Mouse (Mus musculus): Measurements from ENCODE around the gene N4bp1. TPM values are rescaled to one million over a fixed set of nuclear protein-coding genes. Genes with fewer than 3 reads are reported as not detected.

N4bp1 gene
- polyA plus RNA-seq, 1 experiment from 2014 or later, result 11.3 TPM

DNA sequence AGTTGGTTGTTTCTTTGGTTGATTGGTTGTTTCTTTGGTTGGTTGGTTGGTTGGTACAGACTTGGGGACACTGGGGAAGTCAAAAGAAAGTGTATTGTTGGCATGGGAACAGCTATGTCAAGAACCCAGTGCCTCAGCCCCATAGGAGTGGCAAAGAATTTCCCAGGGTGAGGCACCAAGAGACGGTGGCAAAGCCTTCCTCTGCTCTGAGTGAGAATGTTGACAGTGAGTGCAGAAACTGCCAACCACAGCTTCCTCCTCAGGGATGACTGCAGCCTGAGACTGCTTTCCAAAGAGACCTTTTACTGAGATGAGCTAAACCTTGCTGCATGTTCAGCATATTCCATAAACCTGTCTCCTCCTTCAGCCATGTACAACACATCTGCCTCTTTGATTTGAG, 6.5 kb upstream of the N4bp1 start:
- H3K9me3 ChIP-seq (ENCODE audit: control insufficient read depth, low read length), result no peaks in the 10 kb centered on the region
- H3K4me2 ChIP-seq (ENCODE audit: low read depth, low read length, severe bottlenecking), result no peak overlapping the region
- no peak overlapping the region for H3K9ac ChIP-seq (ENCODE audit: low read length)
- H3K36me3 ChIP-seq (ENCODE audit: control insufficient read depth, insufficient read depth, low read length), result no peaks in the 10 kb centered on the region
- no peak overlapping the region for H3K27ac ChIP-seq (ENCODE audit: low read depth, low read length)
- 88% methylated on average over 1 of the region's 1 CpGs for WGBS
- no peak for DNase-seq (ENCODE audit: low spot score)
- no peak for ATAC-seq (replicated peaks; ENCODE audit: low FRiP score)
- H3K27me3 ChIP-seq (ENCODE audit: control insufficient read depth, insufficient read depth, low read length), result no peaks in the 10 kb centered on the region
- no peaks in the 10 kb centered on the region for H3K4me1 ChIP-seq (replicated peaks; ENCODE audit: control insufficient read depth, insufficient read depth, low read length)
- no peak overlapping the region for H3K4me3 ChIP-seq (ENCODE audit: low read depth, low read length)

DNA sequence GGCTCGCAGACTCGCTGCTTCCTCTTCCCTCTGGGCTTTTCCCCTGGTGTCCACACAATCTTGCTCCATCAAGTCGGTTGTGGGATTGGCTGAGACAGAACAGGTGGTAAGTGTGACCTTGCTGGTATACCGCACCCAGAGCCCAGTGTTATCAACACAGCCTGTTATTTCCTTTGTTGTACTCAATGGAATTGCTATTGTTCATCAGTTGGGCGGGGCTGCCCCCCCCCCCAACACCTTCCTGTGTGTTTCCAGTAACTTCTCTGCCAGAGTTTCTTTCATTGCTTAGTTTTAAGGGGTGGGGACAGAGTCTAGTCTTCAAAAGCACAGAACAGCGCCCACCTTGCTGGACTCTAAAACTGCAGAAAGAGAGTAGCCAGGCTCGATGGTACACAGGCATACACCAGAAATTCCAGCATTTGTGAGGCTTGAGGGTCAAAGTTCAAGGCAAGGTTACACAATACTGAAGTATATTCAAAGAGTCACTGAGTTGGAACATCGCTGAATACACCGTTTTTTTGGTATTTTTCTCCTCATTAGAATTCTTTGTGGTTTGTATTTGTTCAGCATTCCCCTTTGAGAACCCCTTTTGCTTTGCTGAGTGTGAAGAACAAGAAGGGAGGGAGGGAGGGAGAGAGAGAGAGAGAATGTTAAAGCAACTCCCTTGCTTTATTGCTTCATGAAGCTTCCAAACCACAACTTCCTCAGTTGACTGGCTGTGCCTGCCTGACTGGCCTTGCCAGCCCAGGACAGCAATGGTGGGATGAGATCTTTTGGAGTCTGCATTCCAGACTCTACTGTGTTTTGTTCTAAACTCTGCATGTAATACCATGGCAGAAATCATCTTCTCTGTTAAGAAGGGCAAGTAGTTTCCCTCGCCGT, 3.2 kb upstream of the N4bp1 start:
- WGBS, result 75% methylated on average over 11 of the region's 11 CpGs
- H3K27ac ChIP-seq (ENCODE audit: low read depth, low read length), result no peak overlapping the region

DNA sequence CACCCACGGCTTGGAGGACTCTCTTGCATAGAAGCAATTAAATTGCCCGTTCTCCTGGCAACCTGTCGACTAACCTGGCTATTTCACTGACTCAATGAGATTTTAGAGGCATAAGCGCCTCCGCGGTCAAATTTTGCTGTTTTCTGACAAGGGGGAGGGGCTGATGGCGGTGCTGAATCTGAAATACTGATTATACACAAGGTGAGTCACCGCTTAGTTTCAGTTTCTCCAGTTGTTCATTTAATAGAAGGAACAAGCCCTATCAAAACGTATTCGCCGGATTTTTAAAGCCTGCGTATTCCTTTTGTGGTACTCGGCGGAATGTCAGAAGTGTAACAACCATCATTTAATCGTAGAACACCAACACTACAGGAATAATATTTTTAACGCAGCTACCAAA, 991 bp downstream of the N4bp1 start:
- peak overlapping the region; percentile 96 for H3K4me3 ChIP-seq (ENCODE audit: low read depth, low read length)
- 1% methylated on average over 16 of the region's 16 CpGs for WGBS
- no peaks in the 10 kb centered on the region for H3K27me3 ChIP-seq (ENCODE audit: control insufficient read depth, insufficient read depth, low read length)
- H3K4me1 ChIP-seq (replicated peaks; ENCODE audit: control insufficient read depth, insufficient read depth, low read length), result peaks cover 8% of the 10 kb centered on the region
- DNase-seq (ENCODE audit: low spot score) (no peak), ATAC-seq (replicated peaks; ENCODE audit: low FRiP score) (no peak)
- peak overlapping the region; percentile 89 for H3K4me2 ChIP-seq (ENCODE audit: low read depth, low read length, severe bottlenecking)
- no peak overlapping the region; the same call in 1 of the 2 replicates for H3K27ac ChIP-seq (ENCODE audit: low read depth, low read length)
- peak overlapping the region; percentile 95 for H3K9ac ChIP-seq (ENCODE audit: low read length)
- H3K36me3 ChIP-seq (ENCODE audit: control insufficient read depth, insufficient read depth, low read length), result no peaks in the 10 kb centered on the region
- H3K9me3 ChIP-seq (ENCODE audit: control insufficient read depth, low read length), result no peaks in the 10 kb centered on the region

More for the DNA sequence above, 3.2 kb upstream of the N4bp1 start:
- Histone ChIP-seq H3K9me3 (ENCODE audit: control insufficient read depth, low read length) (no peaks in the 10 kb centered on the region), H3K4me1 (replicated peaks; ENCODE audit: control insufficient read depth, insufficient read depth, low read length) (peaks cover 4% of the 10 kb centered on the region), H3K27me3 (ENCODE audit: control insufficient read depth, insufficient read depth, low read length) (no peaks in the 10 kb centered on the region), H3K9ac (ENCODE audit: low read length) (no peak overlapping the region), H3K36me3 (ENCODE audit: control insufficient read depth, insufficient read depth, low read length) (no peaks in the 10 kb centered on the region), H3K4me3 (ENCODE audit: low read depth, low read length) (no peak overlapping the region), H3K4me2 (ENCODE audit: low read depth, low read length, severe bottlenecking) (no peak overlapping the region)
- DNase-seq (ENCODE audit: low spot score) (no peak), ATAC-seq (replicated peaks; ENCODE audit: low FRiP score) (no peak)

DNA sequence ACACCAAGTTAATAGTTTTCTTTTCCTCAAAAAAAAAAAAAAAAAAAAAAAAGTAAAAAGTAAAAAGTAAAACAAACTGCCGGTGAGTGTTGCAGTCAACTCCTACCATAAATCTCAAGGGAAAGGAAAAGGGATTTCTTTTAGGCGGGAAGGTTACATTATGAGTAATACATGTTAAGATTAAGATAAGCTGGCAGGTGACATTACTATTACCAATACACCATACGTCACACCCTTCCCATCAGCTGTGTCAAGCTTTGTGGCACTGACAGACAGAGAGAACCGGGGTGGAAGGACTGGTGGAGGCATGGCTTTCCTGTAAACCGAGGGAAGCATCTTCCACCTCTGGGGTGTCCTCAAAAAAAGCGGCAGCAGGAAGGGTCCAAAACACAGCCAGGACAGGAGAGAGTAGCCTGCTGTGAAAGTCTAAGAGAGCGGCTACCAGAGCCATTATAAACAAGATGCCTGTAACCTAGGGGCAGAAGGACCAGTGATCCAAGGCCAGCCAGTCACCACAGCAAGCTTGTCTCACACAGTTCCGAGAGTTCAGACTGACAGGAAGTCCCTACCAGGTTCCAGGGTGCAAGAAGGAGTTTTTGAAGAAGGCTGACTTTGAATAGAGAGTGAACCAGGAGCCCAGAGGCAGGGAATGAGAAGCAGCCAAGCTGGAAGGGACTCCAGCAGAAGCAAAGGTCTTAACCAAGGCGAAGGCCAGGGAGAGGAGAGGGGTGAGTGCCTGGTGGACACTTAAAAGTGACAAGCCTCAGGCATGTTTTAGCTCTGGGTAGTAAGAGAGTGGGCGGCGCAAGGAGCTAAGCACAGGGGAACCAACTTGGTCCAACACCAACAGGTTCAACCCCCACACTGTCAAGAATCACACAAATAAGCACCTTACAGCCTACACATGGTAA, 2.2 kb downstream of the N4bp1 start:
- Histone ChIP-seq H3K9ac (ENCODE audit: low read length) (peak overlapping the region; percentile 20; the same call in 1 of the 2 replicates), H3K9me3 (ENCODE audit: control insufficient read depth, low read length) (no peaks in the 10 kb centered on the region), H3K4me3 (ENCODE audit: low read depth, low read length) (no peak overlapping the region), H3K4me1 (replicated peaks; ENCODE audit: control insufficient read depth, insufficient read depth, low read length) (peaks cover 8% of the 10 kb centered on the region), H3K4me2 (ENCODE audit: low read depth, low read length, severe bottlenecking) (peak overlapping the region; percentile 89), H3K36me3 (ENCODE audit: control insufficient read depth, insufficient read depth, low read length) (no peaks in the 10 kb centered on the region), H3K27me3 (ENCODE audit: control insufficient read depth, insufficient read depth, low read length) (no peaks in the 10 kb centered on the region), H3K27ac (ENCODE audit: low read depth, low read length) (no peak overlapping the region)
- WGBS, result 83% methylated on average over 11 of the region's 11 CpGs
- DNase-seq (ENCODE audit: low spot score) (no peak), ATAC-seq (replicated peaks; ENCODE audit: low FRiP score) (no peak)

DNA sequence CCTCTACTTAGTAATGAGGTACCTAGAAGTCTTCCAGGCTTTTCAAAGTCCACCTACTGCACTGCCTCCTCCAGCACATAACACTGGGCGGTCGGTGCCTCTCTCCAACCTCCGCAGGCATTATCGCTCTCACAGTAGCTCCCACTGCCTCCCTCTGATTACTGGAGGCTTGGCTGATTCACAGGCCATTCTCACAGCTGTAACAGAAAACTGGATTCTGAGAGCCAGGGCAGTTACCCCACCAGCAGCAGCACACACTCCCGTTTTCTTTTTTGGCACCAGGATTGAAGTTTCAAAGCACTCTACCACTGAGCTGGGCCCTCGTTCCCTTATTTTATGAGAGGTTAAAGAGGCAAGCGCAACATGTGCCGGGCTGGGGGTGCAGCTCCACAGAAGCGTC, 3.1 kb downstream of the N4bp1 start:
- no peak overlapping the region for H3K4me3 ChIP-seq (ENCODE audit: low read depth, low read length)
- H3K36me3 ChIP-seq (ENCODE audit: control insufficient read depth, insufficient read depth, low read length), result no peaks in the 10 kb centered on the region
- no peak for ATAC-seq (replicated peaks; ENCODE audit: low FRiP score)
- no peak overlapping the region for H3K27ac ChIP-seq (ENCODE audit: low read depth, low read length)
- no peaks in the 10 kb centered on the region for H3K27me3 ChIP-seq (ENCODE audit: control insufficient read depth, insufficient read depth, low read length)
- peaks cover 8% of the 10 kb centered on the region for H3K4me1 ChIP-seq (replicated peaks; ENCODE audit: control insufficient read depth, insufficient read depth, low read length)
- H3K9ac ChIP-seq (ENCODE audit: low read length), result no peak overlapping the region
- no peak for DNase-seq (ENCODE audit: low spot score)
- no peak overlapping the region for H3K4me2 ChIP-seq (ENCODE audit: low read depth, low read length, severe bottlenecking)
- H3K9me3 ChIP-seq (ENCODE audit: control insufficient read depth, low read length), result no peaks in the 10 kb centered on the region
- WGBS, result 91% methylated on average over 9 of the region's 9 CpGs

DNA sequence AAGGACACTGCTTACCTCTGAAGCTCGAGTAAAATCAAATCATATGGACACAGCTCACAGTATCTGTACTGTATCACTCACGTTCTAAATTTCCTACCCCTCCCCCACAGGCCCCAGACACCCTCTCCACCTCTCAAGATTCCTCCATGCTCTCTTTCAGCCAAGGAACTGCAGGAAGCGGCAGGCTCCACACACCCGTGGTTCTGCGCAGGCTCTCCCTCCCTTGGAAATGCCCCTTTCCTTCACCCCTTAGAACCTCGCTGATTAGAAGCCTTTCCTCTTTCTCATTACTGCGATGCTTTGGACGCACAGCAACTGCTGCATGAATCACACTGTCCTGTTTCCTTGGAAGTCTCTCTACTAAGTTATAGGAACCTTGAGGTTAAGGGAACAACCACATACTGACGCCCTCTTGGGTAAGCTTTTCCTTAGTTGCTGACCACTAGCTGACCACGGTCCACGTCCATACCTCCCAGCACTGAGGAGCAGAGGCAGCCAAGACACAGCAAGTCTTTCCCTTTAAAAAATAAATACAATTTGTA, 3.9 kb downstream of the N4bp1 start:
- H3K4me3 ChIP-seq (ENCODE audit: low read depth, low read length), result no peak overlapping the region
- H3K36me3 ChIP-seq (ENCODE audit: control insufficient read depth, insufficient read depth, low read length), result no peaks in the 10 kb centered on the region
- DNase-seq (ENCODE audit: low spot score) (no peak), ATAC-seq (replicated peaks; ENCODE audit: low FRiP score) (no peak)
- H3K4me2 ChIP-seq (ENCODE audit: low read depth, low read length, severe bottlenecking), result no peak overlapping the region
- H3K27ac ChIP-seq (ENCODE audit: low read depth, low read length), result no peak overlapping the region
- no peaks in the 10 kb centered on the region for H3K27me3 ChIP-seq (ENCODE audit: control insufficient read depth, insufficient read depth, low read length)
- no peak overlapping the region for H3K9ac ChIP-seq (ENCODE audit: low read length)
- H3K9me3 ChIP-seq (ENCODE audit: control insufficient read depth, low read length), result no peaks in the 10 kb centered on the region
- peaks cover 8% of the 10 kb centered on the region for H3K4me1 ChIP-seq (replicated peaks; ENCODE audit: control insufficient read depth, insufficient read depth, low read length)
- 88% methylated on average over 11 of the region's 11 CpGs for WGBS

DNA sequence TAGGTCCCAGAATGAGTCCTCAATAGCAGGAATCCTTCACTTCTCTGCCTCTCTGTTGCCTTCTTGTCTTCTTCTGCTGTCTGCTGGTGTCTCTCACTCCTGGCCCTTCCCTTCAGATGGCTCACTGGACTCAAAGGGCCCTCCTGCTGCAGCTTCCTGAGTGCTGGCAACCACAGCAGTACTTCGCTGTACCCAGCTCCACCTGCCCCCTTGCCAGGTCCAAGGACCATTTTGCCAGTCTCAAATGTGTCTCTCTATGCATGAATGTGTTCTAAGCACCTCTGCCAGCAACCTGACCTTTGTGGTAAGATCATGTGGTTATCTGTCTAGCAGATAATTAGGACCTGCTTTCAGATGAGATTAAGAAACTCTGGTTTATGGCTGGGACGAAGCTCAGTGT, 8.2 kb downstream of the N4bp1 start:
- H3K9me3 ChIP-seq (ENCODE audit: control insufficient read depth, low read length), result no peaks in the 10 kb centered on the region
- no peak overlapping the region for H3K4me2 ChIP-seq (ENCODE audit: low read depth, low read length, severe bottlenecking)
- ATAC-seq (replicated peaks; ENCODE audit: low FRiP score) (no peak), DNase-seq (ENCODE audit: low spot score) (no peak)
- no peaks in the 10 kb centered on the region for H3K4me1 ChIP-seq (replicated peaks; ENCODE audit: control insufficient read depth, insufficient read depth, low read length)
- H3K27ac ChIP-seq (ENCODE audit: low read depth, low read length), result no peak overlapping the region
- H3K27me3 ChIP-seq (ENCODE audit: control insufficient read depth, insufficient read depth, low read length), result no peaks in the 10 kb centered on the region
- H3K9ac ChIP-seq (ENCODE audit: low read length), result no peak overlapping the region
- WGBS, result 92% methylated on average over 2 of the region's 2 CpGs
- H3K36me3 ChIP-seq (ENCODE audit: control insufficient read depth, insufficient read depth, low read length), result no peaks in the 10 kb centered on the region
- H3K4me3 ChIP-seq (ENCODE audit: low read depth, low read length), result no peak overlapping the region

DNA sequence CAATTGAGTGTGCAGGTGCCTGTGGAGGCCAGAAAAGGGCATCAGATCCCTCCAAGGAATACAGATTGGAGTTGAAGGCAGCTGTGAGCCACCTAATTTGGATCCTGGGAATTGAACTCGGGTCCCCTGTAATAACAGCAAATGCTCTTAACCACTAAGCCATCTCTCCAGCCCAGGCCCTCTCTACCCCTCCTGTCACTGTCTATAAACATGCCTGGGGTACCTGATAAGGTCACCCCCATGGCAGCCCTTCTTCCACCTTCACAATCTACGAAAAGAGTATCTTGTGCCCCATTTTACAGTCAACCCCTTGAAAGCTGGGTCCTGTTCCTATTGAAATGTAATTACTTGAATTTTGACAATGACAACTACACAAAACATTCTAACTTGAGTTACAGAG, 11.0 kb downstream of the N4bp1 start:
- no peak overlapping the region for H3K4me2 ChIP-seq (ENCODE audit: low read depth, low read length, severe bottlenecking)

More for the DNA sequence above, 11.0 kb downstream of the N4bp1 start:
- 98% methylated on average over 2 of the region's 2 CpGs for WGBS
- Histone ChIP-seq H3K4me3 (ENCODE audit: low read depth, low read length) (no peak overlapping the region), H3K27ac (ENCODE audit: low read depth, low read length) (no peak overlapping the region), H3K9me3 (ENCODE audit: control insufficient read depth, low read length) (no peaks in the 10 kb centered on the region), H3K27me3 (ENCODE audit: control insufficient read depth, insufficient read depth, low read length) (no peaks in the 10 kb centered on the region), H3K4me1 (replicated peaks; ENCODE audit: control insufficient read depth, insufficient read depth, low read length) (no peaks in the 10 kb centered on the region), H3K36me3 (ENCODE audit: control insufficient read depth, insufficient read depth, low read length) (no peaks in the 10 kb centered on the region; the same call in 1 of the 2 replicates), H3K9ac (ENCODE audit: low read length) (no peak overlapping the region)
- ATAC-seq (replicated peaks; ENCODE audit: low FRiP score) (no peak), DNase-seq (ENCODE audit: low spot score) (no peak)

Data from forebrain, embryonic 11.5 days (tissue).